Mouse (Mus musculus) layer of hippocampus, adult 11-12 months (tissue): Measurements from ENCODE around the gene Cdk5rap3.

Experiments used
- DNase-seq: peaks from one replicate; pipeline ENCODE4 v3.0.0; 2022; ENCODE audit warnings: low spot score

Gene Cdk5rap3

DNA sequence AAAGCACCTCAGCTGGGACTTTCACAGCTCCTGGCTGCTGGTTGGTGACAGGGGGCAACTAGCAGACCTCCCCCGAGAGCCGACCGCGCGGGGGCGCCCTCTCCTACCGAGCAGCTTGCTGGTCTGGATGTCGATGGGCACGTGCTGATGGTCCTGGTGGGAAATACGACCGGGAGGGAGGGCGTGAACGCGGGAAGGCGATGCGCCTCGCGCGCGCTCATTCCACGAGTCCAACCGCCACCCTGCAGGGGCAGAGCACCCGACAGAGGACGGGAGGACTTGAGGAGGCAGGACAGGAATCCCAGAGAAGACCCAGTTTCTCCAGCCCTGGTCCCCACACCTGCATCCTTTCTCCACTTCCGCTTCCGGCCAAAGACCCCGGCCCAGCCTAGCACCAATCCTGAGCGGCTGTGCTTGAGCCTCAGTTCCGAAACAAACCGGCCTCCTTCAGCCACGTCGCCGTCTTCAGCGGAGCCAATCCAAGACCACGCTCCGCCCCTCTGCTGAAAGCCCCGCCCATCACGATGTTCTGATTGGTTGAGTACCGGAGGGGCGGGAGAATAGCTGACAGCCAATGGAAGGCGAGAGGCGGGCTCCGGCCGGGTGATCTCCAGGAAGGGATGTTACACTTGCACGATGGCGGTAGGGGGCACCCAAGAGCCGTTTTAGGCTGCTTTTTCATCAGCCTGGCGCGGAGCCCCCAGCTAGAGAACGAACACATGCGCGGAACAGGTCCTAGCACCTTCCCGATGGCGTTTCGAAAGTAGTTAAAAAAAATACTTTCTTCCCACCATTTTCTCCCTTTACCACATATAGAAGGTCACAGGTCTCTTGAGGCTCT lies at the start of gene Cdk5rap3:
Gene Cdk5rap3, minus strand, starts transcription at position 453 of the 841 bp plus-strand sequence.
- DNase-seq: peak; percentile 99

DNA sequence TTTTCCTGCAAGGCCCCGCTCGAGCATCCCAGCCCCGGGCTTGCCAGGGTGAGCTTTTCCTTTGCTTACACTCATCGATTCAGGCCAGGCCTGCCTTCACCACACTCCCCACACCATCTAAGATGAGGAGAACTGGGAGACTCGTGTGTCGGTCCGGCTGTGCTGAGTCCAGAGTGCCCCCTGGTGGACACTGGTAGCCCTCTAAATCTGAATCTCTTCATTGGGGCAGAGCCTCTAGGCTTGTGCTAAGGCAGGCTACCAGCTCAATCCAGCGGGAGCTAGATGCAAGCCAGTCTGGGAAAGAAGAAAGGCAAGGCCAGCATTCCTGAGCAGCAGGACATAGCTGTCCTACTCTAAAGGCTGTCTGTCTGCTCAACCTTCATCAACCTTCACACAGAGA lies 47.3 kb upstream of the Cdk5rap3 start:
- peak; percentile 95 for DNase-seq

DNA sequence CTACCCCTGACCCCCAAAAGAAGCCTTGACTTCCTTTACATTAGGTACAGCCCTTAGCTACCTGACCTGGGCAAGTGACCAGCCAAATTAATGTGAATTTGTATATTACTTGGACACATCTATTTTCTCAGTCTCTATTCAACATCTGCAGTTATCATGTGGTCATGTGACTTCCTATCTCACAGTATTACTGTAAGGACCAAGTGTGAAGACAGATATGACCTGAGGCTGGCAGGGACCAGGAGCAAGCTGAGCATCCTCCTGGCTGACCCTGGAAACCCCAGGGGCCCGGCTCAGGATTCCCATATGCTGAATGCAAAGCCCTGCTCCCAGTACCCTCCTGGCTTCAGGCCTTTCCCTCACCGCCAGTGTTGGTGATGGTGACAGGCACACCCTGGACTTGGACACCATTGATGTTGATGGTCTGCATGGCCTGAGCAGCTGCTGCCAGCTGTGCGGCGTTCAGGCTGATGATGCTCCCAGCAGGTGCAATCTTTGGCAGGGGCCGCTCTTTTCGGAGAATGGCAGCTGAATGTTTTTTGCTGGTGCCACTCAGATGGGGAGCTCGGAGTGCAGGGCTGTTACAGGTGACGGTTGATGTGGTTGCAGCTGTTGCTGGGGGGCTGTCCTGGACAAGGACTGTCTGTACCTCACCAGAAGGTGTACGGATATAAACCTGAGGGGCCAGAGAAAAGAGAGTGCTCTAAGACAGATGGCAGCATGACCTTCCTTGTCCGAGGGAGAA lies 40.9 kb upstream of the Cdk5rap3 start:
- no peak for DNase-seq

DNA sequence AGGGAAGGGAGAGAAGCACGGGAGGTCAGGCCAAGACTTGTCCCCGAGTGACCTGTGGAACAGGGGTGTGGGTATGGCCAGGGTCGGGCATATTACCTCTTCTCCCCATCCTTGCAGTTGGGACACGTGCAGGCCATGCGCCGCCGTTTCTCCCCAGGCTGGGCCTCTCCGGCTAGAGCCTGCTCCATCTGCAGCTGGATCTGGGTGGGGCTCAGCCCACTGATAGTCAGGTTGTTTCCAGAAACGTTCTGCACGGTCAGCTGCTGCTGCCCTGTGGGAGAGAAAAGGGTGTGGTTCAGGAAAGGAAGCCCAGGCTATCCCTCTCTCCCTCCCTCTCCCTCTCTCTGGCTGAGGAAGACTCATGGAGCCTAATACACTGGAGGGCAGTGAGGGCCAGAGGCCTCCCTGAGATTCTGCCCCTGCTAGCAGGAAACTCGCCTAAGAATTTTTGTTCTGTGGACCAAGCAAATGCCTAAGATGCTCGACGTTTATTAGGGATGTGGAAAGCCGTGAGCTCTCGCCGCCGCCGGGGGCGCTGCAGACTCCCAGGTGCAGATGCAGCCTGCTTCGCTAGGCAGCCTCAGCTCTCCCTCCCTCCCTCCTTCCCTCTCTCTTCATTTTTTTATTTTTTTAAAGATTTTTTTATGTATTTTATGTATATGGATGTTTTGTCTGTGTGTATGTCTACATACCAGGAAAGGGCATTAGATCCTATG lies 39.9 kb upstream of the Cdk5rap3 start:
- no peak for DNase-seq

DNA sequence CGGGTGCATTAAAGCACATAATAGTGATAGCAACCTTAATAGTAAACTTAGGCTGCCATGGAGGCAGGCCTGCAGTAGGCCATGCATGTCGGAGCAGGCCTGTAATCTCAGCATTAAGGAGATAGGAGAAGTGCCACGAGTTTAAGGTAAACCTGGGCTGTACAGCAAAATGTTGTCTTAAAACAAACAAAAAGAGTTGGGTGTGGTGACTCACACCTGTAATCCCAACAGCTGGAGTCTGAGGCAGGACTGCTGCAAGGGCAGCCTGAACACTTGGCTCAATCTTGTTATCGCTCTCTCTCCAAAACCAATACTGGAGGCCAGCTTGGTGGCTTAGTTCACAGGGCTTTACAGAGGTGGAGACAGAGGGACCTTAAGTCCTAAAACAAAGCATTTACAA lies 38.8 kb upstream of the Cdk5rap3 start:
- DNase-seq: no peak

DNA sequence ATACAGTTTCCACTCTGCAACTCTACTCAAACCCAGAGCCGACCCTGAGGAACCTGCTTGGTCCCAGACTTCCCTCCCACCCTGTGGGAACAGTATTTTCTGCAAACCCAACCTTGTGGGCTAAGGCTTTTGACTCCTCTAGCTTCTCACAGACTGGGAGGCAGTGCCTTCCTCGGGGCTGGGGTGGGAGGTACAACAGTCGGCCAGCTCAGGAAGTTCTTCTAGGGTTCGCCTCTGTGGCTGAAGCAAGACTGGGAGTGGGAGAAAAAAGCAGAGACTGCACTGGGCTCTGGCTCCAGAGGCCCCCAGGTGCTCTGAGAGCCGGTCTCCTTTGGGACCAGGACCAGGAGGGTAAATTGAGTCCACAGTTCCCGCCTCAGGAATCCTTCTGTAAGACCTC lies 36.6 kb upstream of the Cdk5rap3 start:
- no peak for DNase-seq

DNA sequence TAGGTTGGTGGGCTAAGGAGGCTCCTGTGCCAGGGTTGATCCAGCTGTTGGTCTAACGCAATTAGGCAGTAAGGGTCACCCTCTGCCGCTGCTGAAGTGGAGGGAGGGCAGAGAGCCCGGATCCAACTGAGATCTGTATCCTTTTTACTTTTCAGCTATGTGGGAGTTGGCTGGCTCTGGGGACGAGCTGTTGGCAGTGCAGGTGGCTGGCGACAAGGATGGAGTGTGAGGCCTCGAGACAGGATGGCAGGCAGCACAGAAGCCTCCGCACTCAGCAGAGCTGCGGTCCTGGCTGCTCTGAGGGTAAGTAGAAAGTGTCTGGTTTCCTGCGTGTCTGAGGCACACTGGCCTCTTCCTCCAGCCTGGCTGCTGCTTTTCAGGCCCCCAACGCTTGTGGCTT lies 36.1 kb upstream of the Cdk5rap3 start:
- DNase-seq: no peak

DNA sequence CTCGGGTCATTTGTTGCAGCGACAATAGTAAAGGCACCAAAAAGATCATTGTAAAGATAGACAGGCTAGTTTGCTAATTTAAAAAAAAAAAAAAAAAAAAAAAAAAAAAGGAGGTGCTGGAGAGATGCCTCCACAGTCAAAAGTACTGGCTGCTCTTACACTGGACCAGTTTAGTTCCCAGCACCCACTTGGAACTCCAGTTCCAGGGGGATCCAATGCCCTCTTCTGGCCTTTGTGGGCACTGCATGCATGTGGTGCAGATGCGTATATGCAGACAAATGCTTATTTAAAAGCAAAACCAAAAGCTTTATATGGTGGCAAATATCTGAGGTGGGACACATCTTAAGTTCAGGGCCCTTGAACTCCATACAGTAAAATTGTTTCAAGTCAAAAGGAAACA lies 34.5 kb upstream of the Cdk5rap3 start:
- no peak for DNase-seq

DNA sequence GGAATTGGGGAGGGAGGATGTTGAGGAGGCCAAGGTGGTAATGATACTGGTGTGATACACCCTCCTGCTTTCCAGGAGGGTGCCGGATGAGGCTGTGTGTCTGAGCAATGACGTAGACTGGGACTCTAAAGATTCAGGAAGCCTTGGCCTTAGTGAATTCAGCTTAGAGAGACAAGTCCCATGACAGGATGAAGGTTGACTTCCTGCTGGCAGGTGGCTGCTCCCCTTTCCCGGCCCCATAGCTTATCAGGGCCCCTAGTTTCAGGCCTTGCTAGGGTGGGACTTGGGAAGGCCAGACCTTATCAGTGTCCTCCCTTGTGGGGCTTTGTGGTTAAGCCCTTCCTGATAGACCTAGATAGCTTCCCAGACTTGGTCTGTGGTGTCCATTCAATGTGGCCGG lies 31.6 kb upstream of the Cdk5rap3 start:
- no peak for DNase-seq

DNA sequence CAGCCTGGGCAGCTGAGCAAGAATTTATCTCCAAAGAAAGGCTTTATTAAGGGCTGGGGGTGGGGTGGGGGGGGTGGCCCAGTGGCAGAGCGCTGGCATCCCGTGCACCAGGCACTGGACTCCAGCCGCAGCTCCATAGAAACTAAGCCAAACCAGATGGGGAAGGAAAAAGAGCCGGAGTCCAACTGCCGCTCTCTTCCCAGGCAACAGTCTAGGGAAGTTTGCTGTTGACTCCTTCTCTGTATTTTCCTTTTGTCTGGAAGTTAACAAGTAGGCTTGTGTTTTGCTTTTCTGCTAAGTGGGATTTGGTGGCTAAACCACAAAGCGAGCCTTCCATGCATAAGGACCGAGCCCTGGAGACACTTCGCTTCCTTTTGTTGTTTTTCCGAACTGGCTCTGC lies 30.2 kb upstream of the Cdk5rap3 start:
- DNase-seq: no peak

DNA sequence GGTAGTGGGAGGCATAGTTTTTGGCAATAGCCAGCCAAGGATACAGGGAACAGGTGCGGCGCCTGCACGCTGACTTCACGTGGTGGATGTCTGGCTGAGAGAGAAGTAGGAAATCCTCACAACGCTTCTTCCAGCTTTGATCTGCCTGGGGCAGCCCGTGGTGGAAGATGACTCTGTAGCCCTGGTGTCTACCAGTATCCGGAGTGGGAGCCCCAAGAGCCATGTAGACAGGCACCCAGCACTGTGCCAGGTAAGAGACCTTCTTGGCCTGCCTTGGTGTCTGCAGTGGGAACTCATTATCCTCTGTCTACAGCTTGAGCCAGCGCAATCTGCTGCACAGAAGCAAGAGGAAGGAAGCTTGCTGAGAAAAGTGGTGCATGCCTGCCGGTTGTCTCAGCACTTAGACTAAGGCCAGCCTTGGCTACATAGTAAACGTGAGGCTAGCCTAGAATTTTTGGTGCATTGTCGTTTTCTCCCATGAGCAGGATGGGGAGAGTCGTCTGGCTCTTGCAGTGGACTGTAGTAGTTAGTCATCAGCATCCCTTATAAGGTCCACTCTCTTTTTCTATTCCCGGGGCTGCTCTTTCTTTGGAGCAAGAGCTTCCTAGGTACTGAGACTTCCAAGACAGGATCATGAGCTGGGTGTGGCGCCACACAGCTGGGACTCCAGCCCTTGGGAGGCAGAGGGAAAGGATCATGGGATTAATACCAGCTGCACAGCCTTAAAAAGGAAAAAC lies 28.7 kb upstream of the Cdk5rap3 start:
- no peak for DNase-seq

DNA sequence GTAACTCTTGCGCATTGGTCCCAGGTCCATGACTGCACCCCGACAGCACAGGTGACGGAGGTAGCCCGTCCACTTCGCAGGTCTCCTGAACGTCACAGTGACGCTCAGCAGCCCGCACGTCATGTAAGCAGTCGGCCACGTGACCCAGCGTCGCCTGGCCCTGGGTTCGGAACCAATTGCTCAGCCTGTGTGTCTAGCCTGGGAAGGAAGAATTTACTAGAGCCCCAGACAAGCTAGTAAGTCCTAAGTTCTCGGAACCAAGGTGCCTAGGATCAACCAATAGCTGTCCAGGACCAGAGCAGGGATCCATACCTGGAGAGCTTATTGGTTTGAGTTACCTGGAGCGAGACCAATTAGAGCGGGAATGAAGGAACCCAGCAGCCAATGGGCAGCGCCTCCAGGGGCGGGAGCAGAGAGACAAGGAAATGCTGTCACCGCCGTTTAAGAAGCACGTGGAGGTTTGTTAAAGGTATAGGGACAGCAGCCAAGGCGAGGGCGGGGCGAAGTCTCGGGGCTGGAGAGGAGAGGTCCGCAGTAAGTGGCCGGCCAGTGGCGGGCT lies 27.5 kb upstream of the Cdk5rap3 start, which contains the start of gene Pnpo:
Gene Pnpo, minus strand, starts transcription at position 241 of the 559 bp plus-strand sequence.
- DNase-seq: peak; percentile 93

DNA sequence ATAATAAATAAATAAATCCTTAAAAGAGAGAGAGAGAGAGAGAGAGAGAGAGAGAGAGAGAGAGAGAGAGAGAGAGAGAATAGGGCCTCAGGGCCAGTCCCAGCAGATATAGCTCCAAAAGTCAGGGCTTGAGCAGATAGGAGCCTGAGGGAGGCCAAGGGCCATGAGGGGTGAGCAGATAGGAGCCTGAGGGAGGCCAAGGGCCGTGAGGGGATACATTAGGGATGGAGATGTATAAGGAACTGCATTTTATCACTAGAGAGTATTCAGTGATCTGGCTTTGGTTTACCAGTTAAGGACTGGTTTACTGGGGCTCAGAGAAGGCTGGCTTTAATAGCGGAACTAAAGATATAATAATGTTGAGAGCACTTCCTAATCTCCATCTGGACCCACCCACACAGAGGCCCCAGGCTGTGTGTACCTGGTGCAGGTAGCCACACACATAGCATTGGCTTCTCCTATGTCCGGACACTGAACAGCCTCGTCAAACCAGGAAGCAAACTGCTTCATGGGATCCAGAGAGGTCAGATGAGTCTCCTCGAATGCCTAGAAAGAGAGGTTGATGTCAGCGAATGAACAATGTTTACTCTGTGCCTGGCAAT lies 25.8 kb upstream of the Cdk5rap3 start:
- DNase-seq: no peak

DNA sequence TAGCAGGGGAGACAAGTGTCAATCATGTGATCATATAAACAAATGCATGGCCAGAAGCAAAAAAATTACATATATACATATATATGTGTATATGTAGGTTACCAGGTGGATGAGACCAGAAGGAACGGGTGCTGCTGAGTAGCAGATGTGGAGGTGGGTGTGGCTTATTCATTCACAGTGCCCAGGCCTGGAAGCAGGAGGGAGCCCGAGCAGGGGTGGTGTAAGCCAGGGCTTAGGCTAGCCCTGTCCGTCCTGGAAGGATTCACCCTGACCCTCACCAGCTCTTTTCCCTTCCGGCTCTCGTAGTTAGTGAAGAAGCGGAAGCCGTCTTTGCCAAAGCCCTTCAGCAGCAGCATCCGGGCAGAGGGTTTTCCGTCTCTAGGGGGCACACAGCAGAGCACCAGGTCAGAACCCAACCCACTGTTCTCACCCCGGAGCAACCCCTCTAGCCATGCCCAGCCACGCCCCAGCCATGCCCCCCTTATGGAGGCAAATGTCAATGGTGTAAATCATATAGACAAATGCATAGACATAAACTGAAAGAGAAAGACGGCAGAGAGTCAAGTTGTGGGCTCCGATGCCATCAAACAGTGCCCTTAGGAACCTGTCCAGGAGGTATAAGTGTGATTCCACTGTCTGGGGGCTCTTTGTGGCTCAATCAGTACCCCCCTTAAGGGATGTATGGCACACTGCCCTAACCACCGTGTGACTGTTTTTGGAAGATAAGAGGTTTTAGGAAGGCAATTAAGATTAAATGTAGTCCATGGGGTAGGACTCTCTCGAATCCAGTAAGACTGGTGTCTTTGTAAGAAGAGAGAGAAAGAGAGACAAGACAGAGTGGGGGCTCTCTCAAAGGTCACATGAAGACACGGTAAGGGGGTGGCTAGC lies 24.5 kb upstream of the Cdk5rap3 start:
- DNase-seq: no peak

DNA sequence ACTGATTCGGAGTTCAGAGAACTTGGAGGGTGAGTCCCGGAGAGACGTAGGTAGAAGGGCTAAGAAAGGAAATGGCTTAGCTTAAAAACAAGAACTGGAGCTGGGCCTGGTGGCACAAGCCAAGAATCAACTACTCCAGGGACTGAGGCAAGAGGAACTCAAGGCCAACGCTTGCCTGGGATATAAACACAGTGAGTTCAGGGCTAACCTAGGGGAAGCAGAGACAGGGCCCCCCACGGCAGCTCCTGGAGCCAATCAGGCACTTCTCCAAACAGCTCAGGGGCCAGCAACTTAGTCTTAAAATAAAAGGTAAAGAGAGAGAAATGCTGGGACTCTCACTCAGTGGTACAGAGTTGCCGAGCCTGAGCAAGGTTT lies 22.1 kb upstream of the Cdk5rap3 start:
- DNase-seq: no peak

DNA sequence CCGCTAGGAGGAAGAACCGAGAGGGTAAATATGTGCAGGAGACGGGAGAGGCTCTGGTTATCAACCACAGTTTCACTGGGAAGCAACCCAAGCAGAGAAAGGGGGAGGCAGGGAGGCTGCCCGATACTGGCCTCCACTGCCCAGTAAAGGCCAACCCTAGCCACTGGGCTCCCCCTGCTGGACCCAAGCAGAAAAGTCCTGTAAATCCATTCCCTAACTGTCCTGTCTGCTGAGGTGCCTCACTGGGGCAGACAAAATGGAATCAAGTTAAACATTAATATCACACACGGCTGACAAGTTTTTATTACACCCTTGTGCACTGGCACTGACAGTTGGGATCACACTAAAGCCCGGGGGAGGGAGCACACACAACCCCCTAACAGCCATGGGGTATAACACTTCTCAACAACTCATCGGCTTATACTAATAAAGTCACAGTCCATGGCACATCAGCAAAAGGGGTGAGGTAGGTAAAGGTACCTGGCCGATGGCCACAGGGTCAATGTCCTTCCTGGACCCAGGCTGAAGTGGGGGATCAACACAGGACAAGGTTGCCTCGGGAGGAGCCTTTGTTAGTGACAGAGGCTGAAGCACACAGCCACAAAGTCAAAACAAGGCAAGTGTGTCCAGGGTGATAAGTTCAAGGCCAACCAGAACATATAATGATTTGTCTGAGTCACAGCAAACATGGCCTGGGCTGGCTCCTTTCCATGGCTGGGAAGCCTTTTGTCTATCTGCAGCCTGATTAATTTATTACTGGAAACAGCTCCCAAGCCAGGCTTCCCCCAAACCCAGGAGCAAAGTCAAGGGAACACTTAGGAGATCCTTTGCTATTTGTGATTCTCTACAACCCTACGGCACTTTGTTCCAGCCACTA lies 21.5 kb upstream of the Cdk5rap3 start:
- DNase-seq: no peak

DNA sequence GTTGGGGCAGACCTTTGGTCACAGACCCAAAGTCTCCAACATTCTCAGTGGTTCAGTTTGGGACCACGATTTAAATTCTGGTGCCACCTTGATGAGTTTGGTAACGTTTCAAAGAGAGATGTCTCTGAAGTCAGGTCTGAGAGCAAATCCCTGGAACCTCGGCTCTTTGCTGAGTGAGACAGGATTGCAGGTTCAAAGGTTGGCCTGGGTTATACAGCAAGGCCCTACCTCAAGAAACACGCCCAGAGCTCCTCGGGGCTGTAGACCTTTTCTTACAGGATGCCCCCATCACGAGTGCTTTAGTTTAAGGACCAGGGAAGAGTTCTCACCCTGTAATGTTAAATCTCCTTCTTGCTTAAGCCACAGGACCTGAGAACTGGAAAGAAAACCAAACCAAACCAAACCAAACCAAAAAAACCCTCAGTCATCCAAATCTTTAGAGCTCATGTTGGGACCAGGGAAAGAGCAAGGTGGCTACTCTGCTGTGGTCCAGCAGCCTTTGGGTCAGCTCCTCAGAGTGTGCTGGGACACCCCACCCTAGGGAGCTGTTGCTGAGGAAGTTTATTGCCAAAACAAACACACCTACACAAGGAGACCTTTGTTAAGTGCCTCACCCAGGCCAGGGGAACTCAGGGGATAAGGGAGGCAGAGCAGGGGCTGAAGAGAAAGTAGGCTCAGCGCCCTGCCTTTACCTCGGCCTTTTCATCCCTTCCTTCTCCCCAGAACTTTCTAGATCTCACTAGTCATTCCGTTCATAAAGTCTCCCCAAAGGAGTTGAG lies 19.8 kb upstream of the Cdk5rap3 start:
- DNase-seq: no peak

DNA sequence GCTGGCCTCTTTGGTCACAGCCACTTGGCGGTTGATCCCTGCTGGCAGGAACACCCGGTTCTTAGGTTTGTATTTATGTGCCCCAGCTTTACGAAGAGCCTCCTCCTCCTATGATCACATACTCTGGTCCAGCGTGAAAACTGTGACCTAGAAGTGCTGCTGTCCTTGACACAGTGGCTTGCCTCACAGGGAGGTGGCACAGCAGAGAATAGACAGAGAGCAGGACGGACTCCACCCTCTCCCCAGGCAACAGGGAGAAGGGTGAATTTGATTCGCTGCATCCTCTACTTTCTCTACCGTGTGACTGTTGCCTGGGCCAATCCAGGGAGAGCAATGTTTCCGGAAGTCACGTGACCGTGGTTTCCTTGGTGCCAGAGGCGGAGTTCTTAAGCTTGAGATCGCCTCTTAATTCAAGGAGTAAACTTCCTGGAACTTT lies 18.6 kb upstream of the Cdk5rap3 start:
- DNase-seq: peak; percentile 64
